Mouse (Mus musculus) testis, adult 2 months (tissue): ENCODE results near the gene Ntrk2. TPM values are rescaled to one million over a fixed set of nuclear protein-coding genes. Genes with fewer than 3 reads are reported as not detected.

Experiments
- H3K27ac ChIP-seq: fragments of 200-500 bp; 2 replicates; pipeline ENCODE4 v1.5.1; 2012; ENCODE audit warnings: low read depth, low read length; ENCODE audit not compliant: control insufficient read depth, insufficient read depth
- H3K27me3 ChIP-seq: fragments of 200-500 bp; 2 replicates; pipeline ENCODE4 v1.6.1; 2012; ENCODE audit warnings: mild to moderate bottlenecking, low read length, moderate library complexity; ENCODE audit not compliant: control insufficient read depth, insufficient read depth
- H3K36me3 ChIP-seq: fragments of 200-500 bp; 2 replicates; pipeline ENCODE4 v1.6.1; 2012; ENCODE audit warnings: mild to moderate bottlenecking, low read length; ENCODE audit not compliant: control insufficient read depth, insufficient read depth
- H3K4me1 ChIP-seq: fragments of 200-500 bp; 2 replicates; pipeline ENCODE4 v1.6.1; 2012; ENCODE audit warnings: low read length; ENCODE audit not compliant: control insufficient read depth, insufficient read depth
- H3K4me3 ChIP-seq: fragments of 200-500 bp; 2 replicates; pipeline ENCODE4 v1.5.1; 2012; ENCODE audit warnings: low read depth, mild to moderate bottlenecking, low read length, moderate library complexity, mixed read lengths; ENCODE audit not compliant: control insufficient read depth
- CTCF ChIP-seq: fragments of 200-500 bp; IDR thresholded peaks from 2 replicates; pipeline ENCODE4 v1.5.1; 2012; ENCODE audit warnings: low read depth, mild to moderate bottlenecking, inconsistent platforms, low read length, moderate library complexity; ENCODE audit not compliant: control insufficient read depth, insufficient read depth, insufficient replicate concordance
- POLR2A ChIP-seq: fragments of 200-500 bp; IDR thresholded peaks from 2 replicates; pipeline ENCODE4 v1.6.1; 2012; ENCODE audit warnings: low read depth, mild to moderate bottlenecking, inconsistent platforms, low read length, moderate library complexity; ENCODE audit not compliant: control insufficient read depth
- polyA plus RNA-seq: library from polyadenylated mRNA; depleted of rRNA; stranded (reverse); fragments of >200 nt; gene quantifications from 2 replicates; pipeline ENCODE4 v1.2.3, GENCODE M21; 2012

Gene Ntrk2
- polyA plus RNA-seq, 1 experiment: 2.0 TPM

DNA sequence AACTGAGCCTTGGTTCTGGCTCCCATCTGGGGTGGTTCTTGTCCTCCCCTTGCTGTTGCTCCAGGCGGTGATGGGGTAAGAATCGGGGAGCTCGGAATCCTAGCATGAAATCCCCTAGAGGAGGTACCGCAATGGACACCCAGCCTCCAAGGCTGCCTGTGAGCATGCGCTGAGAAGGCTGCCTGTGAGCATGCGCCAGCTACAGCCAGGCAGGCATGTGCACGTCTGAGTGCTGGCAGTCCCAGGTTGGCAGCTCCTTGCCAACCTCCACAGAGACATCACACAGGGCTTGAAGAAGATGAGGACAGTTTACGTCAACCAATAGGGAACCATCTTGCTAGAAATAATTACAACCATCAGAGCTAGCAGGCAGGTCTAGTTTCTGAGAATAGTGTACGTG lies 37.5 kb downstream of the Ntrk2 start:
- no peaks in the 10 kb centered on the region for H3K36me3 ChIP-seq
- peaks cover 6% of the 10 kb centered on the region for H3K4me1 ChIP-seq
- peak overlapping the region; percentile 72 for H3K4me3 ChIP-seq
- no peaks in the 10 kb centered on the region for H3K27me3 ChIP-seq
- H3K27ac ChIP-seq: no peak overlapping the region
- TF ChIP-seq POLR2A (peak; percentile 61; the same call in 1 of the 2 replicates), CTCF (no peak)

DNA sequence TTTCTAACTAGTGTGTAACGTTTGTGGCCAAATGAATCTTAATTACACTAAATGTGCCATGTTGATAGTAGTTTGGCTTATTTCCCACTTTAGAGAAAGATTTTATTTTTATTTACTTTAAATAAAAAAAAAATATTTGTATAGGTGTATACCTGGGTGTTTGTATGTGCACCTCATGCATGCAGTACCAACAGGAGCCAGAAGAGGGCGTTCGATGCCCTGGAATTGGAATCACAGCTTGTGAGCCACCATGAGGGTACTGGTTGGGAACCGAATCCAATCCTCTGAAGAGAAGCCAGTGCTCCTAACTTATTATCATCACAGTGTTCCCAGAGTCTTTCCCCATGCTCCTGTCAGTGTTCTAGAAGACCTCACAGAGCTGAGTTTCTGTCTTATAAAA lies 42.2 kb downstream of the Ntrk2 start:
- Histone ChIP-seq H3K4me3 (no peak overlapping the region), H3K4me1 (peaks cover 4% of the 10 kb centered on the region)

DNA sequence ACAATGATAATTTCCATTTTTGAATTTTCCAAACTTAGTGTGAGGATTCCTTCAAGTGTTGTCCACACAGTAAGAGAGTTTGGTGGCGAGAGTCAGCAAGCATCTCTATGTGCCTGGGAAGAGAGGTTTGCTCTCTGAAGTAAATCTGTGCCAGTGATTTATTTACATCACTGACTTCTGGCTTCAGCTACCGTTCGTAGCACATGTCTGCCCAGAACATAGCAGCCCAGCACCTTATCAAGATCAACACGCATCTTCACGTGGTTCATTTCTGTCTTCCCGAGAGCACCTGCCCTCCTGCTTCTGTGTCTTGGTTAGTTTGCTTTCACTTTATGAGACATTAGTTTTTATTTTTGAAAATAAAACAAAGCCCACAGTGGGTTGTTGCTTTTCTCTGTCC lies 47.3 kb downstream of the Ntrk2 start:
- TF ChIP-seq POLR2A (no peak), CTCF (no peak)
- H3K4me1 ChIP-seq: no peaks in the 10 kb centered on the region
- no peak overlapping the region for H3K27ac ChIP-seq
- H3K27me3 ChIP-seq: no peaks in the 10 kb centered on the region
- H3K36me3 ChIP-seq: no peaks in the 10 kb centered on the region
- H3K4me3 ChIP-seq: no peak overlapping the region

More for the DNA sequence above, 42.2 kb downstream of the Ntrk2 start:
- no peaks in the 10 kb centered on the region for H3K36me3 ChIP-seq
- TF ChIP-seq POLR2A (no peak), CTCF (peak; percentile 63; the same call in 1 of the 2 replicates)
- no peak overlapping the region for H3K27ac ChIP-seq
- no peaks in the 10 kb centered on the region for H3K27me3 ChIP-seq

DNA sequence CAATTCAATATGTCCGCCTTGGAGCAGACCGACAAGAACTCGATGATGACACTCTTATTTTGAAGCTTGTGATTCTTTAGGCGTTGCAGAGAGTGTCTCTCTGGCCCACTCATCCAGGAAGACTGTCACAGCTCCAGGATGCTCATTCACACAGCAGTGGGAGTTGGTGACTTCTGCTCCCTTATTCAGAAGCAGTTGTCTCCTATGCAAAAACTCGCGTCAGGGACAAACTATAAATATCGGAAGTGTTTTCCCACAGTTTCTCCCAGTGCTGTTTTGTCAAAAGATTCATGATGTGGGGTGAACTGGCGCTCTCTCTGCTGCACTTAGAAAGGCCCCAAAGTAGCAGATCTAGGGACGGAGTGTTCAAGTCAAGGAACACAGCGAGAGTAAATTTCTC lies 59.9 kb downstream of the Ntrk2 start:
- Histone ChIP-seq H3K36me3 (no peaks in the 10 kb centered on the region), H3K4me1 (no peaks in the 10 kb centered on the region), H3K27ac (no peak overlapping the region), H3K27me3 (no peaks in the 10 kb centered on the region), H3K4me3 (no peak overlapping the region)
- no peak for TF ChIP-seq POLR2A
- TF ChIP-seq CTCF: no peak

DNA sequence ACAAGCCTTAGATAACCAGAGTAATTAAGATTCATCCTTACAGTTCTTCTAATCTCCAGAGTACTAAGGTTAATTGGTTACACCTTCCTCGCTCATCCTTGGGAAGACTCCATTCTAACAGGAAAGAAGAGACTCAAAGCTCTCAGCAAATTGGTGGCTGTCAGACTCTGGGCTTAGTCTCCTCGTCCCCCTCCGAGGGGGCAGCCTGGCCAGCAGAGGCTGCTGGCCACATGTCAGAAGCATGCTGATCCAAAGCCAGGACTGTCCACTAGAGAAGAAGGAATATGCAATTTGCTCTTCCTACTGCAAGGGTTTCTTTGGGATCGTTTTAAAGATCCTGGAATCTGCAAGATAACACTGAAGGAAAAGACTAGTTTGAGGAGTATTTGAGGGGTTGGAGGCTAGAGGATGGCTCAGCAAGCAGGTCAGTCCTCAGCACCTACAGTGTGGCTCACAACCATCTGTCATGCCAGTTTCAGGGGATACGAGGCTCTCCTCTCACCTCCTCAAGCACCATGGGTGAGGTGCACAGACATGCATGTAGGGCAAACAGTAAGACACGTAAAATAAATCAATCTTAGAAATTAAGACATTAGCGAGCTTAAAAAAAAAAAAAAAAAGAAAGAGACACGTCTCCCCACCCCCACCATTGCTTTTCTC lies 60.5 kb downstream of the Ntrk2 start:
- no peaks in the 10 kb centered on the region for H3K27me3 ChIP-seq
- H3K36me3 ChIP-seq: no peaks in the 10 kb centered on the region
- H3K27ac ChIP-seq: no peak overlapping the region
- TF ChIP-seq CTCF (no peak), POLR2A (no peak)
- no peak overlapping the region for H3K4me3 ChIP-seq
- H3K4me1 ChIP-seq: no peaks in the 10 kb centered on the region

DNA sequence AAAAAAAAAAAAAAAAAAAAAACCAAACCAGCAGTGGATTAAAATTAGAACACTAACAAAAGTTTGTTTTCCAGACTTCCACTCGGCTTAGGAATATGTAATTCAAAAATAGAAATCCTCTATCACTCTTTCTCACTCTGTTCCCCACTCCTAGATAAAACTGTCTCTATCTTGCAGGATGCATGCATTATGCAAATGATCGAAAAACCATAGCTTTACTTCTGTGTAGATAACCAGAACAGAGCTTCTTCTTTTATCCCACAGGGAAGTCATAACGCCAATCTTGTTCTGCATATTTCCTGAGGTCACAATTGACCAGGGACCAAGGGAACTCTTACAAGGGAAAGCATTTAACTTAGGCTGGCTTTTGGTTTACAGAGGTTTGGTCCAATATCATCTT lies 76.1 kb downstream of the Ntrk2 start:
- Histone ChIP-seq H3K27me3 (no peaks in the 10 kb centered on the region), H3K36me3 (no peaks in the 10 kb centered on the region), H3K4me1 (no peaks in the 10 kb centered on the region), H3K4me3 (no peak overlapping the region), H3K27ac (no peak overlapping the region)
- no peak for TF ChIP-seq POLR2A
- TF ChIP-seq CTCF: no peak

DNA sequence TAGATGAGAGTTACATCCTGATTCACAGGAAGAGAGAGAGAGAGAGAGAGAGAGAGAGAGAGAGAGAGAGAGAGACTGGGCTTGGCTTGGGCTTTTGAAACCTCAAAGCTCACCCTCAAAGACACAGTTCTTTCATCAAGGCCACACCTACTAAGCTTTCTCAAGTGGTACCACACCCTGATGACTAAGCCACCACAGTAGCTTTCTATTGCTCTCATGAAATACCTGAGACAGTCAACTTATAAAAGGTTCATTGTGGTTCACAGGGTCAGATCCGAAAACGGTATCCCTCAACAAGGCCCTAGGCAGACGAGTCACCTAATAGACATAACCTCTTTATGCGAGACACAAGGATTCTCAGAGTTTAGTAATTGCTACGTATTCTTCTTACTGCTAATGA lies 76.5 kb downstream of the Ntrk2 start:
- Histone ChIP-seq H3K27me3 (no peaks in the 10 kb centered on the region), H3K4me3 (no peak overlapping the region), H3K4me1 (no peaks in the 10 kb centered on the region), H3K27ac (no peak overlapping the region), H3K36me3 (no peaks in the 10 kb centered on the region)
- no peak for TF ChIP-seq POLR2A
- no peak for TF ChIP-seq CTCF

DNA sequence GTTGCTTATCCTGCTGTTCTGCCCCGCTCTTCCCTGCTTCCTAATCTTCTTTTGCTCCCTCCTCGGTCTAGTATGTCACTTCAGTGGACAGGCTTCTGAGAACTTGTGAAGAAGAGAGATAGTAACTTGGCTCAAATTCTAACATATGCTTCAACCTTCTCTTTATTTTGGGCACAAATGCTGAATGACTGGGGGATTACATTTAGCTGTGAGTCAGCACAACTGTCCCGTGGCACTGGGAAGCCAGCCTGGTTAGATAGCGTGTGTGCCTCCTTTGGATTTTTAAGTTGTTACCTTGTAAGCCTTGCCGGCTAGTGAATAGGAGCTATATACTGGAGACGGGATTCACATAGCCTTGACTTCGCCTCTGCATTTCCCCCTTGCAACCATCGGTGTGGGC lies 79.7 kb downstream of the Ntrk2 start:
- TF ChIP-seq POLR2A (no peak), CTCF (no peak)
- no peaks in the 10 kb centered on the region for H3K36me3 ChIP-seq
- H3K4me3 ChIP-seq: no peak overlapping the region
- no peaks in the 10 kb centered on the region for H3K27me3 ChIP-seq
- H3K4me1 ChIP-seq: no peaks in the 10 kb centered on the region
- no peak overlapping the region for H3K27ac ChIP-seq
